Mouse (Mus musculus): ENCODE measurements around the gene Mllt10. TPM values are rescaled to one million over a fixed set of nuclear protein-coding genes. Genes with fewer than 3 reads are reported as not detected.

Mllt10 gene
- polyA plus RNA-seq, 1 experiment from 2014 or later, result 77.6 TPM

- Histone ChIP-seq H3K27me3 (no peaks in the 10 kb centered on the region), H3K9ac (replicated peaks) (no peak overlapping the region), H3K9me3 (peaks cover 7% of the 10 kb centered on the region; the same call in 1 of the 2 replicates), H3K36me3 (peaks cover 14% of the 10 kb centered on the region), H3K27ac (no peak overlapping the region), H3K4me2 (no peak overlapping the region), H3K4me3 (replicated peaks) (no peak overlapping the region), H3K4me1 (replicated peaks) (no peaks in the 10 kb centered on the region)
- ATAC-seq (ENCODE audit: insufficient number of reproducible peaks, insufficient read depth, low FRiP score, low TSS enrichment, low read depth), result no peak
- WGBS, result 87% methylated on average over 3 of the region's 3 CpGs
These were observed 194.2 kb downstream of the Mllt10 start for GRCm38 (mm10) chr2:18249224-18249623.

Small RNA genes lying within 50 kb of the gene (microRNA-seq; reads per million reads assigned to microRNA genes)
- gene Gm23638, result not detected
- 20.0 reads per million, percentile 33 among the genes with 10 or more reads in this experiment for gene Mir7655

Other genes with a start within 250 kb of the Mllt10 start
- not detected in 2 replicates for gene H2al2a, start 58.3 kb upstream of the Mllt10 start, polyA plus RNA-seq (2016; fragmentation: Nextera tagmentation; extraction: Ambion mirVana)
- gene A930004D18Rik, start 17.5 kb upstream of the Mllt10 start, polyA plus RNA-seq (2016; fragmentation: Nextera tagmentation; extraction: Ambion mirVana), result 19.9 and 20.3 TPM in 2 replicates
- 13.9 and 14.0 TPM in 2 replicates for gene Skida1, start 6.2 kb upstream of the Mllt10 start, polyA plus RNA-seq (2016; fragmentation: Nextera tagmentation; extraction: Ambion mirVana)

All from limb, embryonic 12.5 days (tissue).